Mouse (Mus musculus): ENCODE data around the gene Bpifa1. TPM values are rescaled to one million over a fixed set of nuclear protein-coding genes. Genes with fewer than 3 reads are reported as not detected.
"Not testable (repeated sequence)": the region's sequence is repeated elsewhere in the genome, so short reads cannot be mapped to it uniquely, and the experiment has no call there.

Gene Bpifa1
- polyA plus RNA-seq, 1 experiment from 2014 or later, result 0.09 TPM

DNA sequence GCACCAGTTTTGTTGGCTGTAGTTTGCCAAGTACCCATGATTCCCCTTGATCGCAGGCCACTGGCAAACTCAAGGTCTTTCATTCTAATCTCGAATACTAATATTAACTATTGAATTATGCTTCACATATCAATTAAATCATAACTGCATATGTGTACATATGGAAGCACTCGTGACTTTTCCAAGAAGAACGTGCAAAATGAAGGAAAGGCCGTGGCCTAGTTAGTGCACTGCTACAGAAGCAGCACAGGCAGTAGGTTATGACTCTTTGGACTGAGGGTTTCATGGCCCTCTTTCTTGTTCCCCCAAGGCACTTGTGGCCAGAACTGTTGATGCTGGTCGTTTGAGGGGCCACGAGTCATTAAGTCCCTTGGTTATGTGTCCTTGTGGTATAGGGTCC lies 39.2 kb downstream of the Bpifa1 start:
- H3K27ac ChIP-seq; DNase-seq; H3K9me3 ChIP-seq (replicated peaks); H3K9ac ChIP-seq; H3K27me3 ChIP-seq; H3K4me1 ChIP-seq (replicated peaks); H3K36me3 ChIP-seq; H3K4me3 ChIP-seq (replicated peaks); ATAC-seq (ENCODE audit: low read depth); H3K4me2 ChIP-seq: not testable (repeated sequence)
- WGBS (ENCODE audit: insufficient replicate concordance), result 60% methylated on average over 7 of the region's 7 CpGs

DNA sequence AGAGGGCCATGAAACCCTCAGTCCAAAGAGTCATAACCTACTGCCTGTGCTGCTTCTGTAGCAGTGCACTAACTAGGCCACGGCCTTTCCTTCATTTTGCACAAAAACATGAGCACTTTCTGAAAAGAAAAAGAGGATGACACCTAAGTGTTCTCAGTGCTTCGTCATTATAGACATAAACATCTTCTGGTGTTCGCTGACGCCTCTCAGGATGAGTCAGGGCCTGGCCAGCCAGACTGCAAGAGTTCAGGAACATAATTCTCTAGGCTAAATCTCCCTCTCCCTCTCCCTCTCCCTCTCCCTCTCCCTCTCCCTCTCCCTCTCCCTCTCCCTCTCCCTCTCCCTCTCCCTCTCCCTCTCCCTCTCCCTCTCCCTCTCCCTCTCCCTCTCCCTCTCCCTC lies 40.4 kb downstream of the Bpifa1 start:
- WGBS (ENCODE audit: insufficient replicate concordance), result 56% methylated on average over 4 of the region's 4 CpGs
- H3K4me3 ChIP-seq (replicated peaks); H3K27me3 ChIP-seq; ATAC-seq (ENCODE audit: low read depth); DNase-seq; H3K9ac ChIP-seq; H3K4me2 ChIP-seq; H3K36me3 ChIP-seq; H3K9me3 ChIP-seq (replicated peaks); H3K27ac ChIP-seq; H3K4me1 ChIP-seq (replicated peaks): not testable (repeated sequence)

- Histone ChIP-seq H3K9ac (no peak overlapping the region), H3K4me3 (replicated peaks) (no peak overlapping the region), H3K4me1 (replicated peaks) (0 out of 2 replicates have a peak, but pooled peaks cover under 1% of the 10 kb centered on the region), H3K9me3 (replicated peaks) (no peaks in the 10 kb centered on the region), H3K27me3 (no peaks in the 10 kb centered on the region), H3K36me3 (no peaks in the 10 kb centered on the region), H3K27ac (no peak overlapping the region), H3K4me2 (no peak overlapping the region)
- DNase-seq, result no peak
- ATAC-seq (ENCODE audit: low read depth), result no peak
- 77% methylated on average over 6 of the region's 6 CpGs for WGBS (ENCODE audit: insufficient replicate concordance)
These were observed 42.6 kb downstream of the Bpifa1 start for GRCm38 (mm10) chr2:154185319-154185718.

GRCm38 (mm10) chr2:154185748-154186147 lies 43.1 kb downstream of the Bpifa1 start:
- Histone ChIP-seq H3K4me2 (no peak overlapping the region), H3K36me3 (no peaks in the 10 kb centered on the region), H3K9me3 (replicated peaks) (no peaks in the 10 kb centered on the region), H3K9ac (no peak overlapping the region), H3K4me3 (replicated peaks) (no peak overlapping the region), H3K27ac (no peak overlapping the region), H3K27me3 (no peaks in the 10 kb centered on the region), H3K4me1 (replicated peaks) (0 out of 2 replicates have a peak, but pooled peaks cover 5% of the 10 kb centered on the region)
- ATAC-seq (ENCODE audit: low read depth) (no peak), DNase-seq (no peak)
- 55% methylated on average over 3 of the region's 3 CpGs for WGBS (ENCODE audit: insufficient replicate concordance)

GRCm38 (mm10) chr2:154187468-154187867 lies 44.8 kb downstream of the Bpifa1 start:
- WGBS (ENCODE audit: insufficient replicate concordance), result 30% methylated on average over 5 of the region's 5 CpGs
- DNase-seq, result no peak

DNA sequence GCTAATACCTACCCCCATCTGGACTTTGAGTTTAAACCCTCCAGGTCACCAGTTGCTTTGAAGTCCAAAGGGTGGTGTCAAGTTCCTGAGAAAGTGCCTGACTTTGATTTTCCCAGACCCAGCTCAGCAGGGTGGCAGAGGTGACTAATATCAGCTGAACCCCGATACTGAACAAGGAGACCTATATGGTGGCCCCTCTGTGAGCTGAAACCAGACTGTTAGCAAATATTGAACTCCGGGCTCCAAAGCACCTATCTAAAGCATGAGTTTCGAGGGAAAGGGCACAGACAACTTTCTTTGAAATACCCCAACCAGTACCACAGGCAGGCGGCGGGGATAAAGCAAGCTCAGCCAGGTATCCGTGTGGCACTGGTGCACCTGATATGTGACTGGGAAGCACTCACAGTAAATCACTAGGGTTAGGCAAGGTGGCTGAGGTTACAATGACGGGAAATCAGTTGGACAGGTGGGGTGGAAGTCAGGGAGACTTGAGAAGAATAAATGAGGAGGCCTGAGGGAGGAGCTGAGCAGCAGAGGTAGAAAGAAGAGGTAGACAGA lies 47.3 kb downstream of the Bpifa1 start:
- ATAC-seq (ENCODE audit: low read depth), result no peak
- no peak for DNase-seq
- H3K9me3 ChIP-seq (replicated peaks), result no peaks in the 10 kb centered on the region
- H3K9ac ChIP-seq, result no peak overlapping the region
- H3K36me3 ChIP-seq, result no peaks in the 10 kb centered on the region
- H3K27ac ChIP-seq, result no peak overlapping the region
- H3K4me3 ChIP-seq (replicated peaks), result no peak overlapping the region
- H3K4me2 ChIP-seq, result no peak overlapping the region
- 59% methylated on average over 7 of the region's 7 CpGs for WGBS (ENCODE audit: insufficient replicate concordance)
- H3K4me1 ChIP-seq (replicated peaks), result 0 out of 2 replicates have a peak, but pooled peaks cover 6% of the 10 kb centered on the region
- no peaks in the 10 kb centered on the region for H3K27me3 ChIP-seq

More at GRCm38 (mm10) chr2:154187468-154187867, 44.8 kb downstream of the Bpifa1 start:
- Histone ChIP-seq H3K36me3 (no peaks in the 10 kb centered on the region), H3K4me2 (no peak overlapping the region), H3K4me1 (replicated peaks) (0 out of 2 replicates have a peak, but pooled peaks cover 6% of the 10 kb centered on the region), H3K27me3 (no peaks in the 10 kb centered on the region), H3K9me3 (replicated peaks) (no peaks in the 10 kb centered on the region), H3K4me3 (replicated peaks) (no peak overlapping the region), H3K9ac (no peak overlapping the region), H3K27ac (no peak overlapping the region)
- ATAC-seq (ENCODE audit: low read depth), result no peak

DNA sequence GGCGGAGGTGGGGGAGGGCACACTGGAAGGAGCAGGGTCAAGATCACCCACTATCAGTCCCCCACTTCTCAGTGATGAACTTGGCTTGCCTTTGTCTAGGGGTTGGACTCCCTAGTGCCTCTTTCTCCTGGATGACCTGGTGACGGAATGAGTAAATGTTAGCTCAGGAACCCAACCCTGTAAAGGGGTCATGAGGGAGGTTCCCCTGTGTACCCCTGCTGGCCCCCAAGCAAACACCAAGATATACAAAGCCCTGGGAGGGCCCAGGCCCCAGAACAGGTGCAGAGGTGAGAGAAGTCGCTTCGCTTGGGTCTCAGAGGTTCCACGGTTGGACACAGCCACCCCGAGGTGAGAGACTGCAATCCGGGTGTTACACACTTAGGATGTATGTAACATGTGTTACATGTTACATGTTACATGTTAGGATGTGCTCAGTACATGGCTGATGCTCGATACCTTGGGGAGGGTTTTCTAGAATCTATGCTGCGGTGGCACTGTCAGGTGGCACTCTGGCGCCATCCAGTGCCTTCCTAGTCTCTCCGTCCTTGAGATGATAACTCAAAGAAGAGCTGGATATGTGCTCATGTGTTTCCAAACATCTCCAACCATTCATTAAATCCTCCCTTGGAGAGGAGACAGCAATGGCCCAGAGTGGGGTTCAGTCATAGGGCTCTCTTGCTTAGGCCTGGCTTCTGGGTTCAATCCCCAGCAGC lies 48.0 kb downstream of the Bpifa1 start, which contains the start of gene Bpifb1:
Bpifb1 (plus strand) TSS at position 273 of the 713 bp plus-strand sequence.
- no peak for ATAC-seq (ENCODE audit: low read depth)
- Histone ChIP-seq H3K36me3 (no peaks in the 10 kb centered on the region), H3K9me3 (replicated peaks) (no peaks in the 10 kb centered on the region), H3K27ac (no peak within 1 kb of the TSS), H3K4me2 (no peak within 1 kb of the TSS), H3K4me3 (replicated peaks) (no peak within 1 kb of the TSS), H3K9ac (no peak within 1 kb of the TSS), H3K27me3 (no peaks in the 10 kb centered on the region), H3K4me1 (replicated peaks) (0 out of 2 replicates have a peak, but pooled peaks cover 6% of the 10 kb centered on the region)
- DNase-seq, result no peak
- 65% methylated on average over 11 of the region's 11 CpGs for whole genome bisulfite sequencing (ENCODE audit: insufficient replicate concordance)

GRCm38 (mm10) chr2:154192141-154192540 lies 49.5 kb downstream of the Bpifa1 start:
- no peak for ATAC-seq (ENCODE audit: low read depth)
- Histone ChIP-seq H3K9ac (no peak overlapping the region), H3K4me3 (replicated peaks) (no peak overlapping the region), H3K36me3 (no peaks in the 10 kb centered on the region), H3K27ac (no peak overlapping the region), H3K4me1 (replicated peaks) (0 out of 2 replicates have a peak, but pooled peaks cover 6% of the 10 kb centered on the region), H3K4me2 (no peak overlapping the region), H3K9me3 (replicated peaks) (no peaks in the 10 kb centered on the region), H3K27me3 (no peaks in the 10 kb centered on the region)
- 58% methylated on average over 2 of the region's 2 CpGs for WGBS (ENCODE audit: insufficient replicate concordance)
- DNase-seq, result no peak

DNA sequence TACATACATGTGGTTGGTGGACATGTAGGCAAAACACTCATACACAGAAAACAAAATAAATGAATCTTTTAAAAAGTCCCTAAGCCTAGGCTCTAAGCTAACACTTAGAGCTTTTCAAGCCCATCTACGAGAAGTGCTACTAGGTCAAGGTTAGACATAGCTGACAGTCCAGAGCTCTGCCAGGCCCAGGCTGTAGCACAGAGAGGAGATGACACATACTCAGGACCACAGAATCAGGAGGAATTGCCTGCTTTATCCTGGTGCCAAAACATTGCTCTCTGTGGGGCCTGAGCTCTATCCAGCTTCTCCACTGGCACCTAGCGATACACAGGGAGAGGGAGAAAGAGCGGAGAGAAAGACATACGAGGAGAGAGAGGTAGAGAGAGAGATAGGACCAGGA lies 50.4 kb downstream of the Bpifa1 start:
- no peak for DNase-seq
- Histone ChIP-seq H3K9ac (no peak overlapping the region), H3K27ac (no peak overlapping the region), H3K4me1 (replicated peaks) (0 out of 2 replicates have a peak, but pooled peaks cover 6% of the 10 kb centered on the region), H3K4me2 (no peak overlapping the region), H3K36me3 (no peaks in the 10 kb centered on the region), H3K27me3 (no peaks in the 10 kb centered on the region), H3K9me3 (replicated peaks) (no peaks in the 10 kb centered on the region), H3K4me3 (replicated peaks) (no peak overlapping the region)
- ATAC-seq (ENCODE audit: low read depth), result no peak
- 66% methylated on average over 4 of the region's 4 CpGs for WGBS (ENCODE audit: insufficient replicate concordance)

DNA sequence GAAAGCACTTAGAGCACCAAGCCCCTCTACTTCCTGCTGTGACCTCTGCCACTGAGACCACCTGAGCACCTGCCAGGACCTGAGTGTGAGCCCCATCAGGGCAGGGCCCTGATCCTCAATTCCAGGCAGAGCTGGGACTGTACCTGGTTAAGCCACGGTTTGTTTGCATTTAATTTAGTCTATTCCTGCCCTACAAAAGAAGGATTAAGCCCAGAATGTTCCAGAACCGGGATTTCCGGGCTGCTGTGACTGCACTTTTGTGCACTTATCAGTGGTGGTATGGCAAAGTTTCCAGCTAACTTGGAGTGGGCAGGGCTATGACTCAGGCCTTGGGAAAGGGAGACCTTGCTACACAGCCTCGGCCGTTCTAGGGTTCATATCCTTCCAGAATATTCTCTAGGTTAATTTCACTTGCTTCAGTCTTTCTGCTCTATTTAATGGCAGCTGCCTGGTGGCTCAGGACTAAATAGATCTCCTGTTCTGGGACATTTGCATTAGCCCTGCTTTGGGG lies 51.4 kb downstream of the Bpifa1 start:
- no peak overlapping the region for H3K9ac ChIP-seq
- no peaks in the 10 kb centered on the region for H3K36me3 ChIP-seq
- no peak for DNase-seq
- 0 out of 2 replicates have a peak, but pooled peaks cover 6% of the 10 kb centered on the region for H3K4me1 ChIP-seq (replicated peaks)
- H3K27me3 ChIP-seq, result no peaks in the 10 kb centered on the region
- WGBS (ENCODE audit: insufficient replicate concordance), result 49% methylated on average over 5 of the region's 5 CpGs
- no peak overlapping the region for H3K4me2 ChIP-seq
- no peak overlapping the region for H3K4me3 ChIP-seq (replicated peaks)
- no peaks in the 10 kb centered on the region for H3K9me3 ChIP-seq (replicated peaks)
- H3K27ac ChIP-seq, result no peak overlapping the region
- no peak for ATAC-seq (ENCODE audit: low read depth)

- ATAC-seq (ENCODE audit: low read depth) (no peak), DNase-seq (no peak)
- WGBS (ENCODE audit: insufficient replicate concordance), result 69% methylated on average over 9 of the region's 9 CpGs
- H3K4me3 ChIP-seq (replicated peaks), result no peak overlapping the region
- no peaks in the 10 kb centered on the region for H3K36me3 ChIP-seq
- no peak overlapping the region for H3K4me2 ChIP-seq
- no peak overlapping the region for H3K27ac ChIP-seq
- no peaks in the 10 kb centered on the region for H3K4me1 ChIP-seq (replicated peaks)
- no peaks in the 10 kb centered on the region for H3K9me3 ChIP-seq (replicated peaks)
- no peaks in the 10 kb centered on the region for H3K27me3 ChIP-seq
- H3K9ac ChIP-seq, result no peak overlapping the region
These were observed 54.4 kb downstream of the Bpifa1 start for GRCm38 (mm10) chr2:154197036-154197435.

All from liver, embryonic 13.5 days (tissue).